In genomic region chr14:57664311-57664821, GRCm38 (mm10) we compare ENCODE assay signal across 7 mouse cellular contexts. TPM values are rescaled to one million over a fixed set of nuclear protein-coding genes. Genes with fewer than 3 reads are reported as not detected.
A peak's percentile ranks its signal among the peaks of the same experiment; 100 is the strongest.
DNase-seq lines count a peak whose midpoint lies in the region; ATAC-seq and TF ChIP-seq lines count a peak whose summit lies in the region.

No protein-coding gene starts in this region.

- ATAC-seq in erythroid progenitor cell, adult 5-6 weeks (replicated peaks; ENCODE audit: low FRiP score, poor library complexity, severe bottlenecking): peak; percentile 67
- peak; percentile 25; the same call in 1 of the 2 replicates for ATAC-seq in intestine, postnatal 0 days
- peak; percentile 63 for ATAC-seq in megakaryocyte-erythroid progenitor cell, adult 5-6 weeks (replicated peaks; ENCODE audit: low FRiP score, low TSS enrichment, poor library complexity, severe bottlenecking)

- H3K27ac ChIP-seq in intestine, postnatal 0 days (ENCODE audit: low read depth, low read length): peak overlapping the region; percentile 92

- peak overlapping the region; percentile 82 for H3K9ac ChIP-seq in intestine, postnatal 0 days (ENCODE audit: low read depth, low read length)

- TF ChIP-seq CTCF in intestine, postnatal 0 days (IDR thresholded peaks at IDR 0.05; ENCODE audit: low read depth): no peak

- no peaks in the 10 kb centered on the region for H3K9me3 ChIP-seq in intestine, postnatal 0 days (ENCODE audit: control insufficient read depth)

- H3K27me3 ChIP-seq in intestine, postnatal 0 days (replicated peaks; ENCODE audit: control insufficient read depth, insufficient read depth, low read length): no peaks in the 10 kb centered on the region

- peak overlapping the region; percentile 64 for H3K4me3 ChIP-seq in intestine, postnatal 0 days (ENCODE audit: low read depth, low read length)

- under 1% methylated on average over 19 of the region's 19 CpGs for WGBS in intestine, postnatal 0 days

- no peaks in the 10 kb centered on the region; the same call in none of the 2 replicates for H3K36me3 ChIP-seq in intestine, postnatal 0 days (ENCODE audit: control insufficient read depth, insufficient read depth)

- no peaks in the 10 kb centered on the region for H3K4me1 ChIP-seq in intestine, postnatal 0 days (replicated peaks; ENCODE audit: control insufficient read depth, insufficient read depth, low read length)

- peak overlapping the region; percentile 86 for H3K4me2 ChIP-seq in intestine, postnatal 0 days (replicated peaks; ENCODE audit: low read depth)

- peak; percentile 32 for DNase-seq in ovary, postnatal 36 days (ENCODE audit: low spot score)
- no peak for DNase-seq in ovary, postnatal 14 days (ENCODE audit: low spot score)
- DNase-seq in adrenal gland, adult (ENCODE audit: inconsistent age in 2 of 2, low spot score in 1 of 2): peak; percentile 58 to 90
- DNase-seq in testis, postnatal 14 days (ENCODE audit: low spot score): peak; percentile 54

RNA-seq across cellular contexts. Expression of gene Xpo4, which starts 0.9 kb away (rescaled TPM):
- total RNA-seq in erythroid progenitor cell, adult 5-6 weeks (2015; ENCODE audit: low replicate concordance): 20.5 and 23.1 TPM in 2 replicates
- 39.3 and 75.2 TPM in 2 replicates for total RNA-seq in erythroid progenitor cell, adult 5-6 weeks (2017; ENCODE audit: low replicate concordance)
- 6.2 and 7.3 TPM in 2 replicates for polyA plus RNA-seq in intestine, postnatal 0 days (2015; fragmentation: Nextera tagmentation; extraction: Ambion mirVana)
- 48.5 and 56.7 TPM in 2 replicates for total RNA-seq in megakaryocyte-erythroid progenitor cell, adult 5-6 weeks (2014; fragmentation: Nextera tagmentation)
- total RNA-seq in megakaryocyte-erythroid progenitor cell, adult 5-6 weeks (2017): 61.1 and 69.0 TPM in 2 replicates
